Mouse (Mus musculus) heart, embryonic 14.5 days (tissue): ENCODE measurements at regions not wholly inside any gene's neighbourhood (a gene's known extent, or its start where the extent isn't known, plus 50 kb on each side); places are given as distances from the start of the nearest gene placed in this dataset.

Source experiments
- ATAC-seq: fragments of 200-750 bp; cut with Nextera tagmentation; 2 replicates; pipeline ENCODE4 v1.8.0; 2017; ENCODE audit warnings: low read depth, moderate TSS enrichment; ENCODE audit not compliant: insufficient number of reproducible peaks, insufficient read depth, low FRiP score
- H3K27ac ChIP-seq, 2 experiments: fragments of 200-500 bp in 1 of 2; fragments of 300-500 bp in 1 of 2; sonication (generic) in 1 of 2; replicated peaks in 1 of 2; 2 replicates each; pipeline ENCODE4 v1.5.1; 2012 to 2014; ENCODE audit warnings: low read depth in 2 of 2, low read length in 2 of 2, control low read depth in 1 of 2, mild to moderate bottlenecking in 1 of 2, mixed read lengths in 1 of 2; ENCODE audit not compliant: control insufficient read depth in 1 of 2, insufficient read depth in 1 of 2
- H3K27me3 ChIP-seq: fragments of 300-500 bp; sonication (generic); 2 replicates; pipeline ENCODE4 v1.6.1; 2014; ENCODE audit warnings: mild to moderate bottlenecking, low read length, control low read depth; ENCODE audit not compliant: control insufficient read depth, insufficient read depth
- H3K36me3 ChIP-seq: fragments of 300-500 bp; sonication (generic); 2 replicates; pipeline ENCODE4 v1.6.1; 2014; ENCODE audit warnings: mild to moderate bottlenecking, control low read depth, low read length, mixed read lengths; ENCODE audit not compliant: control insufficient read depth, insufficient read depth
- H3K4me1 ChIP-seq, 2 experiments: fragments of 200-500 bp in 1 of 2; fragments of 300-500 bp in 1 of 2; sonication (generic) in 1 of 2; 2 replicates each; pipeline ENCODE4 v1.6.1; 2012 to 2014; ENCODE audit warnings: low read length in 2 of 2, control low read depth in 1 of 2, mixed read lengths in 1 of 2; ENCODE audit not compliant: control insufficient read depth in 2 of 2, insufficient read depth in 2 of 2
- H3K4me2 ChIP-seq: fragments of 300-500 bp; sonication (generic); 2 replicates; pipeline ENCODE4 v1.6.1; 2014; ENCODE audit warnings: mild to moderate bottlenecking, low read length
- H3K4me3 ChIP-seq, 2 experiments: fragments of 200-500 bp in 1 of 2; fragments of 300-500 bp in 1 of 2; sonication (generic) in 1 of 2; 2 replicates each; pipeline ENCODE4 v1.5.1; 2012 to 2014; ENCODE audit warnings: low read length in 2 of 2, mild to moderate bottlenecking in 2 of 2, control low read depth in 1 of 2, low read depth in 1 of 2, moderate library complexity in 1 of 2; ENCODE audit not compliant: control insufficient read depth in 1 of 2, insufficient read depth in 1 of 2
- H3K9ac ChIP-seq: fragments of 300-500 bp; sonication (generic); 2 replicates; pipeline ENCODE4 v1.6.1; 2014; ENCODE audit warnings: mild to moderate bottlenecking, low read length
- H3K9me3 ChIP-seq: fragments of 300-500 bp; sonication (generic); 2 replicates; pipeline ENCODE4 v1.6.1; 2016; ENCODE audit warnings: low read length, control low read depth; ENCODE audit not compliant: control insufficient read depth
- WGBS: fragments of 180-500 bp; shearing (Covaris S2); extraction: QIAGEN DNeasy Blood & Tissue Kit; methylation state at CpG from one replicate; pipeline ENCODE4 v1.1.7; 2014; 5-methylcytosine and 5-hydroxymethylcytosine counted together

DNA sequence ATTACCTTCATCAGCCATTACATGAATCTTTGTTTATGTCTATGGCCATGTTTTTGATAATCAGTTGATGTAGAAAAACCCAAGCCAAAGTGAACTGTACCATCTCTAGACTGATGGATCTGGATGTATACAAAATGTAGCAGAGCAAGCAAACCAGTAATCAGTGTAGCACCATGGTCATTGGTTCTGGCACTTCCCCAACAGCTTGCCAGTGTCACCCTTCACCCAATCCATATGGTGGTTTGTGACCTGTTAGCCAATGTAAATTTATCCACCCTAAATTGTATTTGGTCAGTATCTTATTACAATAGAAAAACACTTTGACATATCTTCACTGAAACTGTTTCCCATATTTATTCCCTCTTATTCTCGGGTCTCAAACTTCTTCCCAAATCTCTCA is 346.7 kb upstream of the Sptlc3 start:
- WGBS, result 68% methylated on average over 1 of the region's 1 CpGs
- no peaks in the 10 kb centered on the region for H3K27me3 ChIP-seq

DNA sequence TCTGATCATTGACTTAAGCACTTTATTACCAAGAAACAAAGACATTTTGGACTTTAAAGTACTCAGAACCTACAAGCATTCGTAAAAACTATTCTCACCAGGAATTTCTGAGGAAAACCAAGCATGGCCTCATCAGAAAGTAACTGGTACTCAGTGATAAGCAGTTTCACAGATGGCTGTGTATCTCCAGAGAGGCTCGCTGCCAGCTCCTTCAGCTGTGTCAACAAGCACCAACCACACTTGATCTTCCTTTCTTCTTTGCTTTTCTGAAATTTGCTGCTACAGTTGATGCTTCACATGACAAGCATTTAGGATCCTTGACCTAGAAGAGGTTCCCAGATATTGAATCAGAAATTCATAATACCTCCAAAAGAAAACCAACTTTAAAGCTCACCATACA is 314.1 kb upstream of the Sptlc3 start:
- no peak overlapping the region for H3K4me2 ChIP-seq
- H3K4me3 ChIP-seq, result no peak overlapping the region
- H3K36me3 ChIP-seq, result no peaks in the 10 kb centered on the region
- H3K27ac ChIP-seq, result no peak overlapping the region
- no peak for ATAC-seq
- H3K4me1 ChIP-seq, result no peaks in the 10 kb centered on the region
- 58% methylated on average over 2 of the region's 2 CpGs for WGBS
- no peaks in the 10 kb centered on the region for H3K27me3 ChIP-seq
- H3K9ac ChIP-seq, result no peak overlapping the region
- no peaks in the 10 kb centered on the region for H3K9me3 ChIP-seq

More for the DNA sequence above, 346.7 kb upstream of the Sptlc3 start:
- no peaks in the 10 kb centered on the region for H3K36me3 ChIP-seq
- H3K9ac ChIP-seq, result no peak overlapping the region
- no peaks in the 10 kb centered on the region for H3K9me3 ChIP-seq
- H3K4me3 ChIP-seq, result no peak overlapping the region
- ATAC-seq, result no peak
- no peaks in the 10 kb centered on the region for H3K4me1 ChIP-seq
- H3K4me2 ChIP-seq, result no peak overlapping the region
- no peak overlapping the region for H3K27ac ChIP-seq

DNA sequence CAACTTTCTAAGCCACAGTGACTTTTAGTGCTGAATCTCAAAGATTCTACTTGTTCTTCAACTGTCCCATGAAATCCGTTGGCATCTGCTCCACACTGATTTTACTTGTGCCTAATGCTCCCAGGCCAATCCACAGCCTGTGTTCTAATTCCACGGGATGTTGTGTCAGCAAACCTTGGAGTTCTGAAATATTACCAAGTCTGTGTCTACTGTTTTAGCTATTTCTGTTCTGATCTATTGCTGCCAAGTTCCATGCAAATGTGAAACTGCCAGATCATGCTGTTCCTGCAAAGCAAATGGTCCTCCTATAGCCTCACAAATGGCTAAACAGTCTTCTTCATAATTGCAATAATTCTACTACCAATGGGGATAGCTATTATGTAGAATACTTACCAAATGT is 295.4 kb upstream of the Sptlc3 start:
- ATAC-seq, result no peak
- Histone ChIP-seq H3K27ac (no peak overlapping the region), H3K27me3 (no peaks in the 10 kb centered on the region), H3K4me1 (no peaks in the 10 kb centered on the region), H3K4me2 (no peak overlapping the region), H3K4me3 (no peak overlapping the region), H3K36me3 (no peaks in the 10 kb centered on the region), H3K9ac (no peak overlapping the region), H3K9me3 (no peaks in the 10 kb centered on the region)
- 72% methylated on average over 2 of the region's 2 CpGs for WGBS

GRCm38 (mm10) chr2:139207649-139208048 is 286.1 kb upstream of the Sptlc3 start:
- H3K36me3 ChIP-seq, result no peaks in the 10 kb centered on the region
- H3K27me3 ChIP-seq, result no peaks in the 10 kb centered on the region
- no peak for ATAC-seq
- no peaks in the 10 kb centered on the region for H3K4me1 ChIP-seq
- no peaks in the 10 kb centered on the region for H3K9me3 ChIP-seq
- no peak overlapping the region for H3K4me2 ChIP-seq
- no peak overlapping the region for H3K4me3 ChIP-seq
- H3K27ac ChIP-seq, result no peak overlapping the region
- H3K9ac ChIP-seq, result no peak overlapping the region
- WGBS, result 40% methylated on average over 1 of the region's 1 CpGs

DNA sequence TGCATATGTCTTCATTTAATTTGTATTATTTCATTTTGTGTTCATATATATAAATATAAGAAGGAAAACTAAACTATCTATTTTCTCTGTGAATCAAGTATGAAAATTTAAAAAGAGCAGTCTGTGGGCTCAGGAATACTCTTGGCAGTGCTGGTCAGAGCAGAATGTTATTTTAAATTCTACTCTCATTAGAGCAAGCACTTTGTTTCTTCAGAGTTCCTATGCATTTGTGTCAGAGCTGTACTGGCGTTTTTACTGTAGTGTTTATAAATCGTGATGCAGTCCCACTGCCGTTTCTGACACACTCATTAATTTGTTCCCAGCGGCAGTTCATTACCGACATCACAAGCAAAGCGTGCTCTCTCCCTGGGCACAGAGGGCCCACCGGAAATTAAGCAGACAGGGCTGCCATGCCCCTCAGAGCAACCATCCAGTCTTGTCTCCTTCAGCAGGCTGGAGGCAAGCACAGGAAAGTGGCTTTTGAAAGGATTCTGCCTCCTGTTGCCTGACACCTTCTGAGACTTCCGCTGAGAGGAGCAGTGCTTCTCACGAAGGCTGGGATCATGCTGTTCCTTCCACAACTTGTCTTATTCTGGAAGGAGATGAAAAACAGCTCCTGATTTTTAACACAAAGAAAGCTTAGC is 272.8 kb upstream of the Sptlc3 start:
- ATAC-seq, result no peak
- H3K36me3 ChIP-seq, result no peaks in the 10 kb centered on the region
- H3K27me3 ChIP-seq, result no peaks in the 10 kb centered on the region
- H3K4me1 ChIP-seq, result no peaks in the 10 kb centered on the region
- no peak overlapping the region for H3K9ac ChIP-seq
- H3K9me3 ChIP-seq, result no peaks in the 10 kb centered on the region
- H3K27ac ChIP-seq, result no peak overlapping the region; a peak in 1 of 4 replicates
- WGBS, result 41% methylated on average over 9 of the region's 9 CpGs
- peak overlapping the region; percentile 16; the same call in 1 of the 2 replicates for H3K4me2 ChIP-seq
- no peak overlapping the region for H3K4me3 ChIP-seq

DNA sequence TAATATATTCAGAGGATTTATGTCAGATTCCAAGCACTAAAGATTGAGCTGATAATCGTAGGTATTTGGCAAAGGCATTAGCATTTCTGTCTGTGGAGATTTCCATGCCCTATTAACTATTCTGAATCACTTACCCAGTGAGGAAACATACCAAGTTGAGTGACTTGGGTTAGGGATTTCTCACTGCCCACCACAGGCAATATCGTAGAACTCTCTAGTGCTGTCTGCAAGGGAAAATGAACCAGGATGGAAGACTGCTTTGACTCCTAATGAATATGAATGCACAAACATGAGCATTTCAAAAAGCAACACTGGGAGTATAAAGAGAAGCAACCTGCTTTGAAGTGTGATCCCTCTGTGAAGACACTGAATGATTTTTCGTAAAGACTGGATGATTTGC is 263.3 kb upstream of the Sptlc3 start:
- no peaks in the 10 kb centered on the region for H3K9me3 ChIP-seq
- H3K27ac ChIP-seq, result no peak overlapping the region
- no peak overlapping the region for H3K9ac ChIP-seq
- no peak overlapping the region for H3K4me3 ChIP-seq
- H3K4me2 ChIP-seq, result no peak overlapping the region
- H3K36me3 ChIP-seq, result no peaks in the 10 kb centered on the region
- ATAC-seq, result no peak
- no peaks in the 10 kb centered on the region for H3K4me1 ChIP-seq
- 66% methylated on average over 3 of the region's 3 CpGs for WGBS
- no peaks in the 10 kb centered on the region for H3K27me3 ChIP-seq

GRCm38 (mm10) chr2:139250138-139250537 is 243.6 kb upstream of the Sptlc3 start:
- no peak for ATAC-seq
- Histone ChIP-seq H3K4me1 (no peaks in the 10 kb centered on the region), H3K27ac (no peak overlapping the region), H3K9me3 (no peaks in the 10 kb centered on the region), H3K9ac (no peak overlapping the region), H3K36me3 (no peaks in the 10 kb centered on the region), H3K4me3 (no peak overlapping the region), H3K4me2 (no peak overlapping the region), H3K27me3 (no peaks in the 10 kb centered on the region)
- WGBS, result 76% methylated on average over 2 of the region's 2 CpGs

GRCm38 (mm10) chr2:139267119-139267518 is 226.6 kb upstream of the Sptlc3 start:
- no peaks in the 10 kb centered on the region for H3K9me3 ChIP-seq
- no peak overlapping the region for H3K4me2 ChIP-seq
- no peaks in the 10 kb centered on the region for H3K27me3 ChIP-seq
- H3K27ac ChIP-seq, result no peak overlapping the region
- no peaks in the 10 kb centered on the region for H3K4me1 ChIP-seq
- no peak for ATAC-seq
- 74% methylated on average over 2 of the region's 2 CpGs for WGBS
- no peak overlapping the region for H3K4me3 ChIP-seq
- no peaks in the 10 kb centered on the region for H3K36me3 ChIP-seq
- no peak overlapping the region for H3K9ac ChIP-seq
